Mouse (Mus musculus) bone marrow, adult 2 months (tissue): ENCODE results near the gene Ankrd11. TPM values are rescaled to one million over a fixed set of nuclear protein-coding genes. Genes with fewer than 3 reads are reported as not detected.
A peak's percentile ranks its signal among the peaks of the same experiment; 100 is the strongest.

ENCODE experiments used
- H3K27ac ChIP-seq: fragments of 200-500 bp; 2 replicates; pipeline ENCODE4 v1.5.1; 2012; ENCODE audit warnings: low read depth, mild to moderate bottlenecking, control low read depth, inconsistent platforms, low read length; ENCODE audit not compliant: control insufficient read depth, poor library complexity, insufficient read depth
- H3K4me1 ChIP-seq: fragments of 200-500 bp; 2 replicates; pipeline ENCODE4 v1.6.1; 2011; ENCODE audit warnings: low read length; ENCODE audit not compliant: control insufficient read depth, insufficient read depth
- H3K4me3 ChIP-seq: fragments of 200-500 bp; replicated peaks from 2 replicates; pipeline ENCODE3; 2011; ENCODE audit warnings: mild to moderate bottlenecking, low read depth, low read length, control low read depth; ENCODE audit not compliant: control insufficient read depth
- CTCF ChIP-seq: fragments of 200-500 bp; IDR thresholded peaks from 2 replicates; pipeline ENCODE4 v1.5.1; 2011; ENCODE audit warnings: low read length, control low read depth; ENCODE audit not compliant: control insufficient read depth, insufficient read depth
- POLR2A ChIP-seq: fragments of 200-500 bp; IDR thresholded peaks from 2 replicates; pipeline ENCODE4 v1.6.1; 2011; ENCODE audit warnings: low read depth, mild to moderate bottlenecking, control low read depth, low read length, borderline replicate concordance; ENCODE audit not compliant: control insufficient read depth
- WGBS: fragments of 180-500 bp; shearing (Covaris S2); methylation state at CpG from one replicate; pipeline ENCODE4 v1.1.7; 2018; 5-methylcytosine and 5-hydroxymethylcytosine counted together
- polyA plus RNA-seq: library from polyadenylated mRNA; stranded (reverse); fragments of >200 nt; gene quantifications from 2 replicates; pipeline ENCODE4 v1.2.4, GENCODE M21; 2011; ENCODE audit warnings: low replicate concordance; ENCODE audit not compliant: missing spikeins, insufficient read depth, insufficient read length

Ankrd11 gene
- polyA plus RNA-seq, 1 experiment, result 78.7 TPM

DNA sequence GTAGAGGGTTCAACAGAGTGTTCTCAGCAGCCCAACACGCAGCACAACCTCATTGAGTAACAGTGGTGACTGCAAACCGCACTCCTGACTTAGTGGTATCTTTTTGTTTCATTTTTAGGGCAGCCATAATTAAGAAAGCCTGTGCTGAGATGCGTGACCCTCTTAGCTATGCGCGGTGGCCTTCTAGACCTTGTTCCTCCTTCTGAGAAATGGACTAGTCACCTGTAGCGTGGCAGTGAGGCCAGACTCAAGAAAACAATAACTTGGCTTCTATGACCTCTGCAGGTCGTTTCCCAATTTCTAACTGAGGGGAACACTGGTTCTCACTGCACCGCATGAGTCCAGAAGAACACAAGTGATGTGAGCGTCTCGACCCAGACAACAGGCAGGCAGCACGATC, 137.6 kb downstream of the Ankrd11 start:
- Histone ChIP-seq H3K27ac (no peak overlapping the region), H3K4me3 (no peak overlapping the region), H3K4me1 (peaks cover 5% of the 10 kb centered on the region)
- 80% methylated on average over 11 of the region's 11 CpGs for WGBS
- no peak for TF ChIP-seq POLR2A
- TF ChIP-seq CTCF, result no peak

DNA sequence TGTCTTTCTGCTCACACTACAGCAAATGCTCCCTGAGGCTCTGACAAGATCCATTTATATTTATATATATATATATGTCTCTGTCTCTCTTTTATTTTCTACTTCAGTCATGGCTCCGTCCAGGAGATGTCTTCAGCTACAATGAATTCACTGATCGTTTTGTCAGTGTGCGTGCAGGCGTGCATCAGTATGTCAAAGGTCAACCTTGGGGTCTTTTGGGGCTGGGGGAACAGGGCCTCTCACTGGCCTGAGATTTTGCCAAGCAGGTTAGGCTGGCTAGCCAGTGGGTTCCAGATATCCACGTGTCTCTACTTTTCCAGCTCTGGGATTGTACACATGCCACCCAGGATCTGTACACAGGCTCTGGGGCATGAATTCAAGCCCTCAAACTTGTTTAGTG, 139.1 kb downstream of the Ankrd11 start:
- 91% methylated on average over 5 of the region's 5 CpGs for WGBS
- no peak overlapping the region for H3K27ac ChIP-seq
- peaks cover 7% of the 10 kb centered on the region for H3K4me1 ChIP-seq
- TF ChIP-seq POLR2A (no peak), CTCF (no peak)
- no peak overlapping the region for H3K4me3 ChIP-seq

- 86% methylated on average over 3 of the region's 3 CpGs for WGBS
- Histone ChIP-seq H3K4me1 (peaks cover 7% of the 10 kb centered on the region), H3K27ac (no peak overlapping the region), H3K4me3 (no peak overlapping the region)
- TF ChIP-seq CTCF, result no peak
- TF ChIP-seq POLR2A, result no peak
Measured at GRCm38 (mm10) chr8:122902581-122902980, 139.5 kb downstream of the Ankrd11 start.

GRCm38 (mm10) chr8:122901892-122902515, 140.1 kb downstream of the Ankrd11 start:
- H3K4me3 ChIP-seq, result no peak overlapping the region
- 85% methylated on average over 8 of the region's 8 CpGs for WGBS
- H3K4me1 ChIP-seq, result peaks cover 8% of the 10 kb centered on the region
- TF ChIP-seq CTCF (no peak), POLR2A (no peak)
- H3K27ac ChIP-seq, result no peak overlapping the region

GRCm38 (mm10) chr8:122901476-122901875, 140.6 kb downstream of the Ankrd11 start:
- no peak for TF ChIP-seq CTCF
- no peak for TF ChIP-seq POLR2A
- WGBS, result 89% methylated on average over 7 of the region's 7 CpGs
- no peak overlapping the region for H3K4me3 ChIP-seq
- no peak overlapping the region for H3K27ac ChIP-seq
- peaks cover 8% of the 10 kb centered on the region for H3K4me1 ChIP-seq

DNA sequence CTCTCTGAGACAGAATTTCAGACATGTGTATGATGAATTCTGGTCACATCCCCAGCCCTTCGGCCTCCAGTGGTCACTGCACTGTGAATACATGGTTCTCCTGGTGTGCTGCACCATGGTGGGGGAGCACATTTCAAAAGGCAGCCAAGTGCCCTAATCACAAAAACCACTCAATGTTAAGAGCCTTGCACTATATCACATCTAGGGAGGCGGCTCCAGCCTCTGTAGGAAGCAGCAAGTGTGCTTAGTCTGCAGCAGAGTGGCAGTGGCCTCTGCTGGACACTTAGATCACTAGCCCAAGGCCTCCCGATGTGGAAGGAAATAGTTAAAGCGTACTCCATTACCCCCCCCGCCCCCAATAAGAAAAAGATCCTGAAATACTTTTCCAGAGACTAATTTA, 143.0 kb downstream of the Ankrd11 start:
- peaks cover 3% of the 10 kb centered on the region; the same call in 1 of the 2 replicates for H3K4me1 ChIP-seq
- TF ChIP-seq CTCF, result no peak
- TF ChIP-seq POLR2A, result no peak

GRCm38 (mm10) chr8:122898473-122898872, 143.6 kb downstream of the Ankrd11 start:
- Histone ChIP-seq H3K27ac (peak overlapping the region; percentile 60; the same call in 1 of the 2 replicates), H3K4me3 (no peak overlapping the region), H3K4me1 (peaks cover 3% of the 10 kb centered on the region; the same call in 1 of the 2 replicates)
- 48% methylated on average over 12 of the region's 12 CpGs for WGBS
- TF ChIP-seq POLR2A (no peak), CTCF (no peak)

More for the DNA sequence above, 143.0 kb downstream of the Ankrd11 start:
- H3K4me3 ChIP-seq, result no peak overlapping the region
- no peak overlapping the region for H3K27ac ChIP-seq
- 62% methylated on average over 5 of the region's 5 CpGs for WGBS

DNA sequence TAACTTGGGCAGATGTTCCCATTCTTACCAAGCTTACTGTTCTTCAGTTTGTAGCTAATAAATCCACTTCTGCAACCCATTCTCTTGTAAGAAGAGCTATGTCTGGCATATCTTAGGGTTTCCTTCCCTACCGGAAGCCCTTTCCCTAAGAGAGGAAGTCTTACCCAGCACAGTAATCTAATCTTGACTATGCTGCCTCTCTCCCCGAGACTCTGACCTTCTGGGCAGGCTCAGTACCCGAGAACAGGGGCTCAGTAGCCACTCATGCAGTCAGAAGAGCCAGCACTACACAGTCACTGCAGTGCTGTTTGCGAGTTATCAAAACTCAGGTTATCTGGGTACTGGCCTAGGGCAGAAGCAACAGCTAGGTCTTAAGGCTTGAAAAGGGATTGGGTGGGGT, 144.1 kb downstream of the Ankrd11 start:
- TF ChIP-seq CTCF (no peak), POLR2A (no peak)
- Histone ChIP-seq H3K4me1 (peaks cover 3% of the 10 kb centered on the region; the same call in 1 of the 2 replicates), H3K27ac (peak overlapping the region; percentile 60), H3K4me3 (no peak overlapping the region)
- 37% methylated on average over 4 of the region's 4 CpGs for WGBS
